ENCODE assay signal across 16 mouse cellular contexts in the genomic region with DNA sequence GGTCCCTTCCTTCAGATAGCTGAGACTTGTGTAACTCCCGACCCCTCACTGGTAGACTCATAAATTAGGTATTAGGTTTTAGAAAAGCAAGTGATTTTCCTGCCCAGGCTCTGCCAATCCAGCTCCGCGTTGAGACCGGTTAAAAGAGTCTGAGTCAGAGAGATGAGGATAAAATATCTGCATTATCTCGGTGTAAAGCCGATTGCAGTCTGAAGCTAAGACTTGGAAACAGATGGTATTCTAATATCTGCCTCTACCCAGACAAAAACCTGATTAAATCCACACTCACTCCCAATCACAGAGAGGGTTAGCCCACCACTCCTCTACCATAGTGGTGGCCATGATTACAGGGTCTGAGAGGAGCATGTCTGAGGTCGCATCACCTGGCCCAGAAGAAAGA.
"Had no signal": no experiment of that assay in that cellular context is flagged by ENCODE, and none has a peak within 500 bp of the region (broad histone marks: within the 10 kb centered on the region; RNA-seq: fewer than 3 reads in every experiment).

No protein-coding gene starts in this region.

- H3K4me1 ChIP-seq: neural tube, embryonic 15.5 days; stomach, embryonic 15.5 days had no signal

- H3K4me2 ChIP-seq: limb, embryonic 12.5 days; liver, embryonic 13.5 days; lung, embryonic 15.5 days; neural tube, embryonic 15.5 days; stomach, embryonic 15.5 days had no signal

- H3K4me3 ChIP-seq: layer of hippocampus, adult 2 months; limb, embryonic 12.5 days; liver, embryonic 13.5 days; lung, embryonic 15.5 days; midbrain, embryonic 10.5 days; myocyte; neural tube, embryonic 15.5 days; stomach, embryonic 15.5 days had no signal

- H3K36me3 ChIP-seq: limb, embryonic 12.5 days; liver, embryonic 13.5 days; lung, embryonic 15.5 days; midbrain, embryonic 10.5 days; neural tube, embryonic 15.5 days; stomach, embryonic 15.5 days had no signal

- H3K27me3 ChIP-seq: limb, embryonic 12.5 days; liver, embryonic 13.5 days; lung, embryonic 15.5 days; neural tube, embryonic 15.5 days; stomach, embryonic 15.5 days had no signal

- H3K9me3 ChIP-seq: limb, embryonic 12.5 days; liver, embryonic 13.5 days; lung, embryonic 15.5 days; neural tube, embryonic 15.5 days; stomach, embryonic 15.5 days had no signal

- DNase-seq: kidney, postnatal 10 days; kidney, postnatal 4 days; liver; liver, embryonic 13.5 days; liver, postnatal 0 days; lung, postnatal 14 days; thymus, adult 2 months; thymus, postnatal 25 days had no signal

- H3K27ac ChIP-seq: layer of hippocampus, adult 2 months; limb, embryonic 12.5 days; liver, embryonic 13.5 days; lung, embryonic 15.5 days; neural tube, embryonic 15.5 days; stomach, embryonic 15.5 days had no signal

- ATAC-seq: intestine, postnatal 0 days; liver, postnatal 0 days had no signal

- H3K9ac ChIP-seq: limb, embryonic 12.5 days; liver, embryonic 13.5 days; liver, postnatal 0 days; lung, embryonic 15.5 days; neural tube, embryonic 15.5 days; stomach, embryonic 15.5 days had no signal
